Mouse (Mus musculus) macrophage (primary cell): ENCODE results near the gene Krcc1. TPM values are rescaled to one million over a fixed set of nuclear protein-coding genes. Genes with fewer than 3 reads are reported as not detected.
"Not testable (repeated sequence)": the region's sequence is repeated elsewhere in the genome, so short reads cannot be mapped to it uniquely, and the experiment has no call there.

Experiments
- H3K27ac ChIP-seq: fragments of 350-480 bp; formaldehyde crosslinking; 2 replicates; pipeline ENCODE4 v1.9.0; 2021
- H3K36me3 ChIP-seq: fragments of 350-480 bp; formaldehyde crosslinking; 2 replicates; pipeline ENCODE4 v1.9.0; 2021; ENCODE audit errors: inconsistent target
- H3K4me3 ChIP-seq: fragments of 350-480 bp; formaldehyde crosslinking; 2 replicates; pipeline ENCODE4 v1.9.0; 2021; ENCODE audit errors: inconsistent target
- H3K79me2 ChIP-seq: fragments of 350-480 bp; formaldehyde crosslinking; 2 replicates; pipeline ENCODE4 v1.9.0; 2021; ENCODE audit errors: inconsistent target
- WGBS: methylation state at CpG from one replicate; pipeline ENCODE4 v1.1.7; 2026; ENCODE audit warnings: inconsistent platforms; ENCODE audit not compliant: missing documents; 5-methylcytosine and 5-hydroxymethylcytosine counted together
- polyA plus RNA-seq: library from polyadenylated mRNA; stranded (reverse); fragments of 250-400 nt; gene quantifications from 3 replicates; pipeline ENCODE4 v1.2.4, GENCODE M21; 2018; ENCODE audit warnings: inconsistent platforms

The Krcc1 gene
- polyA plus RNA-seq, 1 experiment from 2014 or later, result 223 TPM

DNA sequence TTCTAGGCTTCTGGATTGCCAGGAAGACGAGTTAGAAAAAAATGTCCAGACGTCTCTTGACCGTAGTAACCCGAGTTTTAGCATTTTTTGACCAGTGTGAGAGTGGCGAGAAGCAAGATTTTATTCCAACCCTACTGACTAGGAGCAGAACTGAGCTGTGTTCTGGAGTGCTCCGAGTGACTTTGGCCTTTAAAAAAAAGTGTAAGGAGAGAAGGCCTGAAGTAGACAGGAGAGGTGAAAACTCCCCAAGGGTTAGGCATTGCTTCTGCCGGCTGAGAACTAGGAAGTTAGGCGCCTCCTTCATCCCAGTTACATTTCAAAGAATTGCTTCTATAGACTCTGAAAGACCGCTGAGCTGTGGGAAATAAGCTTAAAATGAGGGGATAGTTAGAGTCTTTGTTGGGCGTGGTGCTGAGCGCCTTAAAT is 852 bp downstream of the Krcc1 start:
- Histone ChIP-seq H3K4me3 (peak overlapping the region; percentile 95), H3K36me3 (no peaks in the 10 kb centered on the region), H3K79me2 (peaks cover 55% of the 10 kb centered on the region), H3K27ac (peak overlapping the region; percentile 94)
- WGBS, result 2% methylated on average over 11 of the region's 11 CpGs

DNA sequence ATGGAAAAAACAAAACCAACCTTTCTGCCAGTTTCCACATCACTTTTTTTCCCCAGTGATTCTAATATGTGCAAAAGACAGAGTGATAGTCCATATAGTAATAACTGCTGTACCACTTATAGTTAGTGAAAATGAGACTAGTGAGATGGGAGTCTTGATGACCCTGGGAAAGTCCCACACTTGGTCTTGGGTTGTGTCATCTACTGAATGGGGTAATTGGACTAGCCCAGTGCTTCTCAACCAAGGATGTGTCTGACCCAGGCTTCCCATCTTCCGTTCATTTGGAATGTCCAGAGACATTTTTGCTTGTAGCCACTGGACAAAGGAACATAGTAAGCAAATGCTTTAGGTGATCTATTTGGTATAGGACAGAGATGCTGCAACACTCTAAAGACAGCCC is 2.2 kb downstream of the Krcc1 start:
- 83% methylated on average over 1 of the region's 1 CpGs for WGBS
- Histone ChIP-seq H3K4me3 (no peak overlapping the region), H3K36me3 (no peaks in the 10 kb centered on the region)

DNA sequence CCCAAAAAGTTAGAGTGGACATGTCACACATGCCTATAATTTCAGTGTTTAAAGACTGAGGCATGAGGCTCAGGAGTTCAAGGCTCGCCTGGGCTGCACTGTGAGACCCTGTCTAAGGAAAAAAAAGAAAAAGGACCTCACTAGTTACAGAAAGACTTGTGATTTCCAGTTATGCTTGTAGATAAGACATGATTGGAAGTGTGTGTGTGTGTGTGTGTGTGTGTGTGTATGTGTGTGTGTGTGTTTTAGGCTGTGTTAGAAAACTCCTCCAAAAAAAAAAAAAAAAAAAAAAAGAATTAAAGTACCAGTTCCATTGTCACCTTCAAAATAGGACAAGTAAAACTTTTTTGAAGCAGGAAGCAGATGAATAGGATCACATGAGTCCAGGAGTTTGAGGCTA is 3.1 kb downstream of the Krcc1 start:
- Histone ChIP-seq H3K4me3 (no peak overlapping the region), H3K27ac (no peak overlapping the region), H3K79me2 (peaks cover 77% of the 10 kb centered on the region), H3K36me3 (no peaks in the 10 kb centered on the region)
- WGBS, result 100% methylated on average over 1 of the region's 1 CpGs

More for the DNA sequence above, 2.2 kb downstream of the Krcc1 start:
- Histone ChIP-seq H3K79me2 (peaks cover 69% of the 10 kb centered on the region), H3K27ac (no peak overlapping the region)

DNA sequence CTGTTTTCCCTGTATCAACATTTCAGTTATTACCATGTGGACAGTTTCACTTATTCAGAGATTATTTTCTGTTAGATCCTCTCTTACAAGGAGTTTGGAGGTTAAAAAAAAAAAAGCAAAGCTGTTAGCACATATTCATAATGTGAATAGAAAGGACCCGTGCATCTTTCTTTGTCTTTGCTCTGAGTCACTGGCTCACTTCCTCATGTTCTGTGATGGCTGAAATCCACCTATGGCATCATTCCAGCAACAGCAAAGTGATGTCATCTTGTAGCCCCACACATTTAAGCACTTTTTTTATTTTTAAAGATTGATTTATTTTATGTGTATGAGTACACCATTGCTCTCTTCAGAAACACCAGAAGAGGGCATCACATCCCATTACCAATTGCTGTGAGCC is 7.9 kb downstream of the Krcc1 start:
- Histone ChIP-seq H3K27ac (no peak overlapping the region), H3K4me3 (no peak overlapping the region), H3K79me2 (peaks cover 74% of the 10 kb centered on the region), H3K36me3 (peaks cover 30% of the 10 kb centered on the region)
- WGBS, result 0% methylated on average over 1 of the region's 1 CpGs

DNA sequence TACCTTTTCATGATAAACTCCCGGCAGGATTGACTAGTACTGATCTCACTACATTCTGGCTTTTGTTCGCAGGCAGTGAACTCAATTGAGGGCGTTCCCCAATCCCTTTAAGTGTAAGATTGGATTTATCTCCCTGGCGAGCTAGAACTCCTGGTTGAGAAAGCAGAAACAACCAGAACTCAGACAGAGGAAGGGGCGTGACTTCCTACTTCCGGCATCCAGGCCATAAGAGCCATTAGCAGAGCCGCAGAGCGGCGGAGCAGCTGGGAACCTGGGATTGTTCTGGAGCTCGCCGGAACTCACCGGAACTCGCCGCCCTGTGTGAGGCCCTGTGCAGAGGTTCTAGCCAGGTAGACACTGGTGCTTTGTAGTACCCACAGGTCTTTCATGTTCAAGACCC is 22.0 kb downstream of the Krcc1 start:
- 65% methylated on average over 14 of the region's 14 CpGs for WGBS
- Histone ChIP-seq H3K27ac (no peak overlapping the region), H3K36me3 (no peaks in the 10 kb centered on the region), H3K79me2 (no peaks in the 10 kb centered on the region), H3K4me3 (no peak overlapping the region)

DNA sequence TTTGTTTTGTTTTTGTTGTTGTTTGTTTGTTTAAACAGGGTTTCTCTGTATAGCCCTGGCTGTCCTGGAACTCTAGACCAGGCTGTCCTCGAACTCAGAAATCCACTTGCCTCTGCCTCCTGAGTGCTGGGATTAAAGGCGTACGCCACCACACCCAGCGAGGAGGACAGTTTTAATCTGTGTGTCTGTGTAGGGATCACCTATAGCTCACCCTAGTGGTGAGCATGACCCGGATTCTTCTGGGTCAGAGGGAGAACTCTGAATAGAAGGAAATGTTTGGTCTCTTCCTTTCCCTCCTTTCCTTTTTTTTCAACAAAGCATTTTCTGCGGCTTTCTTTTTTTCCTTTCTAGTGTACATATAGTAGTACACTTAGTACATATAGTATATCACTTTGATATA is 23.8 kb downstream of the Krcc1 start:
- Histone ChIP-seq H3K79me2 (no peaks in the 10 kb centered on the region), H3K36me3 (no peaks in the 10 kb centered on the region), H3K27ac (no peak overlapping the region), H3K4me3 (no peak overlapping the region)
- 84% methylated on average over 6 of the region's 6 CpGs for WGBS

DNA sequence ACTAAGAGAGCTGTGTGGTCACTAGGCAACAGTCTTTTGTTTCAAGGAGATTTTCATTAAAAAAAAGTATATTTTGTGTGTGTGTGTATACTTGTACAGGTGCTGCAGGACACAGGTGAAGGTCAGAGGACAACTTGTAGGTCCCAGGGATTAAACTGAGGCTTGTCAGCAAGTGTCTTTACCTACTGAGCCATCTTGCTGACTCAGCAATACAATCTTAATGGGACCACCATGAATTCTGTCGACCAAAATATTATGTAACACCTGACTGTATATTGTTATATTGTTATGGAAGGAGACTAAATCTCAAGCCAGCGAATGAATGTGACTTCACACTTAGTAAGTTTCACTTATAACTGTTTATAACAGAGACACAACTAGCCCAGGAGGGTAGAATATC is 26.6 kb downstream of the Krcc1 start:
- Histone ChIP-seq H3K79me2 (no peaks in the 10 kb centered on the region), H3K27ac (no peak overlapping the region), H3K36me3 (no peaks in the 10 kb centered on the region), H3K4me3 (no peak overlapping the region)
- 72% methylated on average over 2 of the region's 2 CpGs for WGBS

DNA sequence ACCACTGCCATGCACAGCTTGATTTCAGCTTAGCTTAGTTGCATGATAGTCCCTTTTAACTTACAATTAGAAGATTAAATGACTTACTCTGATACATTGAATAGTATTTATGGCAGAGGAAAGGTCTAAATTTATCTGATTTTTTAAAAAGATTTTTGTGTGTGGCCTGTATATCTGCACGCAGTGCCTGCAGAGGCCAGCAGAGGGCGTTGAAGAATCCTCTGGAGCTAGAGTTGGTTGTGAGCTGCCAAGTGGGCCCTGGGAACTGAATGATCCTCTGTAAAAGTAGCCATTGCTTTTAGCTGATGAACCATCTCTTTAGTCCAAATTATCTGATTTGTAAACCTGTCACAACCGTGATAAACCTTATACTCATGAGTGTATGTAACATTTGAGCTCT is 27.3 kb downstream of the Krcc1 start:
- H3K79me2 ChIP-seq, result no peaks in the 10 kb centered on the region
- no peak overlapping the region for H3K27ac ChIP-seq
- no peaks in the 10 kb centered on the region for H3K36me3 ChIP-seq
- 65% methylated on average over 3 of the region's 3 CpGs for WGBS
- H3K4me3 ChIP-seq, result no peak overlapping the region

DNA sequence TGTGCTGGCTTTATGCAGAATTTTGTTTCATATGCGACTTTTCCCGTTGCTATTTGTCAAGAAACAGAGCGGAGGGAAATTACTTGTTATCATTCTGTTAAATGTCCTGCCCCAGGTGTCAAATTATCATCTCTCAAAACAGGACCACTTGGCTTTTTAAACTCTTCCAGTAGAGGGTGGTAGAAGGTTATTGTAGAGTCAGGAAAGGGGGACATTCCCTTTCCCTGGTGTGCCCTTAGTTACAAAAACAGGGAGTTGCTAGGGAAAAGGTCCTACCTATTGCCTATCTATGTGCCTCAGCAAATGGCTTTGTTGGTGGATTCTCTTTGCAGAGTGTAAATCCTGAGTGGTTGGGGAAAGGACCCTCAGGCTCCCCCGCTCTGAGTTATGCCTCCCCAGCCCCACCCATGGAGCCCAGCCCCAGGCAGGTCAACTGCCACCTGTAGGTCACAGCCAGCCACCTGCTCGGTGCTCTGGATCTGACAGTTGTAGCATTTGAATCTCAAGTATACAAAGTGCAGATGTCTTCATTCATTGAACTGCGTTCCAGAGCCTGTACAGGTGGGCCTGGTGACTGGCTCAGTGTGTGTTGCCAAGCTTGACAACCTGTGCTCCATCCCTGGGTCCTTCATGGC is 30.7 kb downstream of the Krcc1 start:
- Histone ChIP-seq H3K79me2 (no peaks in the 10 kb centered on the region), H3K36me3 (no peaks in the 10 kb centered on the region), H3K27ac (no peak overlapping the region), H3K4me3 (no peak overlapping the region)
- WGBS, result 74% methylated on average over 5 of the region's 6 CpGs

DNA sequence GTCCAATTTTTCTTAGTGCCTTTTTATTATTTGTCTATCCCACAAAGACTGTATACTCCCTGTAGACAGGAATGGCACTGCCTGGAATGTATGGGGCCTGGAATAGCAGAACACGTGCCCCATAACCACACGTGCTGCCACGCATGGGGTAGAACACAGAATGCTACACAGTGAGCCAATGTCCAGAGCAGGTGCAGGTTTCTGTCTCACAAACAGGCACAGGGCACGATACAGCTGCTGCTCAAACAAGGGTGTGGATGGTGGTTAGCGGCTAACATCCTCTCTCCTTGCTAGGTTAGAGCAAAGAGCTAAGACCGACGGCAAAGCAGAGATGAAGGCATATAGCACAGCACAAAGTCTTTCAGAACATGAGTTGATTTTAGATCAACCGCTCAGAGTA is 36.0 kb downstream of the Krcc1 start:
- WGBS, result 92% methylated on average over 8 of the region's 8 CpGs
- Histone ChIP-seq H3K27ac (no peak overlapping the region), H3K4me3 (no peak overlapping the region), H3K36me3 (no peaks in the 10 kb centered on the region), H3K79me2 (no peaks in the 10 kb centered on the region)

DNA sequence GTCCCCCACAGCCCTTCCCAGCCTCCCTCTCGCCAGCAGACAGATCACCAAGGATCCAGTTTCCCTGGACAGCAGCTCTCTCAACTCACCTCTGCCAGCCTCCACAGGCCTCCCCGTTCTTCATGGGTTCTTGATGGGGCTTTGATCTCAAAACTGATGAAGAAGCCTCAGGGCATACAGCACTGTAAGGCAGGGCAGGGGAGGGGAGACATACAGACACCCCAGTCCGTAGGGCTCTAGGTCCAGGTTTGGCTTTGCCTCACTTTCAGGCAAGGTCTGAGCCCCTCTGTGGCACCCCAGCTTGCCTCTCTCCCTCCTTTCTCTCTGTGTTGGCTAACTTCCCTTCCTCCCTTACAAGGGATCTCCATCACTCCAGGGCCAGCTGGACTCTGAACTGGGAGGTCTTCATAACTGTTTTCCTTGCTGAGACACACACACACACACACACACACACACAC is 50.4 kb downstream of the Krcc1 start, which contains the start of gene Smyd1:
Gene Smyd1 (minus strand): TSS at position 408 of the 458 bp plus-strand sequence.
- Histone ChIP-seq H3K27ac (no peak within 1 kb of the TSS), H3K36me3 (no peaks in the 10 kb centered on the region), H3K79me2 (no peaks in the 10 kb centered on the region), H3K4me3 (no peak within 1 kb of the TSS)
- WGBS, result 93% methylated on average over 3 of the region's 3 CpGs

DNA sequence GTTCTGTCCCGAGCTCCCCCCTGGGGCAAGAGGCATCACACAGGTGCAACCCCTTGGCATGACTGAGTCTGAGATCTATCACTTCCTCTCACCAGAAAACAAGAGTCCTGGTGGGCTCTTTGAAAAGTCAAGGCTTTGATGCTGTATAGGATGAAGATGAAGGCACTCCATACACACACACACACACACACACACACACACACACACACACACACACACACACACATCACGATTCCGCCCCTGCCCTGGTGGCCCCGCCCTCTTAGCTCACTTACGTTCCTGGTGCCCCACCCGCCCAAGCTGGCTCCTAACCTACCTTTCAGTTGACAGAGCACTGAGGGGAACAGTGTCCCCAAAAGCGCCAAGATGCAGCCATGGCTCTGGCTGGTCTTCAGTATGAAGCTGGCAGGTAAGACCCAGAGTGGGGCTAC is 51.0 kb downstream of the Krcc1 start, which contains the start of gene Cd8b1:
Gene Cd8b1 (plus strand): TSS at position 298 of the 431 bp plus-strand sequence.
- no peak within 1 kb of the TSS for H3K4me3 ChIP-seq
- H3K27ac ChIP-seq, result no peak within 1 kb of the TSS
- WGBS, result 94% methylated on average over 6 of the region's 7 CpGs
- H3K36me3 ChIP-seq, result no peaks in the 10 kb centered on the region
- H3K79me2 ChIP-seq, result no peaks in the 10 kb centered on the region

DNA sequence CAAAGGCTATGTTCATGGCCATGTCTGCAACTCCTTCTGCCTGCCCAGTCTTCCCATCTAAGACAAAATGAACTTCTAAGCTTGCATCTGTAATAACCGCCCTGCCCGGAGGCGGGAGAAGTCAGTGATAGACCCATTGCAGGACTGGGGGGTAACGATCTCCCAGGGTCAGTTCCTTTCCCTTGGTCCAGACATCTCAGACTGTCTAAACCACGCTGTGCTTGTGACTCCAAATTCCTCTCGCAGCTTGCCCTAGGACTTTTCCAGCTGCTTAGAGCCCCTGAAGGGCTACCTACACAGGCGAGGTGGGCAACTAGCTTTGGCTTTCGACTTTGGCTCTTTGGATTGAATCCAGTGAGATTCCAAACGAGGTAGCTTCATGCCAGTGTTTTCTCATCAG is 53.3 kb downstream of the Krcc1 start:
- Histone ChIP-seq H3K4me3 (no peak overlapping the region), H3K79me2 (no peaks in the 10 kb centered on the region), H3K36me3 (no peaks in the 10 kb centered on the region), H3K27ac (no peak overlapping the region)
- 91% methylated on average over 9 of the region's 9 CpGs for WGBS

DNA sequence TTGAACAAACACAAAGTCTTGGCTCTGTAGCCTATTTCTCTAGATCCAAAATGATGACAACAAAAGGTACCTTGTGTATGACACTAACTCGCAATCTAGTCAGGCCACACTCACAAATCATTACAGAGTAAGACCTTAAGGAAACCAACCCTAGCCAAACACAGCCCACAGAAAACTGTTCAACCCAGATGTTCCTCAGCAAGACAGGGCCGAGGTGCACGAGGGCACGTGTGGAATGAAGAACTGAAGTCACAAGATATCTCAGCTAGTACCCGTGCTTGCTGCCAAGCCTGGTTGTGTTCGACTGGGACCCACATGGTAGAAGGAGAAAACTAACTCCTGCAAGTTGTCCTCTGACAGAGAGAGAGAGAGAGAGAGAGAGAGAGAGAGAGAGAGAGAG is 58.4 kb downstream of the Krcc1 start:
- no peak overlapping the region for H3K4me3 ChIP-seq
- H3K27ac ChIP-seq, result no peak overlapping the region
- H3K79me2 ChIP-seq, result no peaks in the 10 kb centered on the region
- WGBS, result 50% methylated on average over 6 of the region's 6 CpGs
- no peaks in the 10 kb centered on the region for H3K36me3 ChIP-seq

DNA sequence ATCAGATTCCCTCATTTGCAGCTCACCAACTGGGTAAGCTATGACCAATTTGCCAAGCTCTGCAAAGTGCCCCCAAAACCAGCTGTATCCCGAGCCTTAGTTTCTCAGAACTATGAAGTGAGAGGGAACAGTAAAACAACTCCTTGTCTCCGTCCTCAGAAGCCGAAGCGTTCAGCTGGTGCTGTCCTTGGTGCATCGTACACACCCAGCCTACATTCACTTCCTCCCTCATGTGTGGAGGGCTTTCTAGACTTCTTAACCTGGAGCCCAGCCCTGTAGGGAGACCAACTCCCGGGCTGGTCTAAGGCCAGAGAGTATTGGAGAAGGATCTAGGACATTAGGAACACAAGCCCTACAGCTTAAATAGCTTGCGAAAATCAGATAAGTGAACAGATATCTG is 59.0 kb downstream of the Krcc1 start:
- no peaks in the 10 kb centered on the region for H3K36me3 ChIP-seq
- 73% methylated on average over 7 of the region's 7 CpGs for WGBS
- no peak overlapping the region for H3K27ac ChIP-seq
- no peak overlapping the region for H3K4me3 ChIP-seq
- H3K79me2 ChIP-seq, result no peaks in the 10 kb centered on the region

DNA sequence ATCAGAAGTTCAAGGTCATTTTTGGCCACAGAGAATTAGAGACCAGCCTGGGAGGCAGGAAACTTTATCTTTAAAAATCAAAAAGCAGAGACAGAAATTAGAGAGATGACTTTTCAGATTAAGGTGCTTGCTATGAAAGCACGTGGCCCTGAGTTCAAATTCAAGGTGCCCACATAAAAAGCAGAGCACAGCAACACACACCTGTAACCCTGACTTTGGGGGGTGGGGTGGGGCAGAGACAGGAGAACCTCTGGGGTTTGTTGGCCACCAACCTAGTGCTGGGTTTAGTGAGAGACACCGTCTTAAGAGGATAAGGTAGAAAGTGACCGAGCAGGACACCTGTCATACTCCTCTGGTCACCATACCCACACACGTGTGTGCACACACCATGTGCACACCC is 60.0 kb downstream of the Krcc1 start:
- H3K4me3 ChIP-seq, H3K27ac ChIP-seq, H3K79me2 ChIP-seq, H3K36me3 ChIP-seq: not testable (repeated sequence)
- 78% methylated on average over 1 of the region's 4 CpGs for WGBS
